Mouse (Mus musculus): ENCODE measurements around the gene Nsun5. TPM values are rescaled to one million over a fixed set of nuclear protein-coding genes. Genes with fewer than 3 reads are reported as not detected.

Gene Nsun5
- total RNA-seq, 1 experiment, result 40.2 TPM

DNA sequence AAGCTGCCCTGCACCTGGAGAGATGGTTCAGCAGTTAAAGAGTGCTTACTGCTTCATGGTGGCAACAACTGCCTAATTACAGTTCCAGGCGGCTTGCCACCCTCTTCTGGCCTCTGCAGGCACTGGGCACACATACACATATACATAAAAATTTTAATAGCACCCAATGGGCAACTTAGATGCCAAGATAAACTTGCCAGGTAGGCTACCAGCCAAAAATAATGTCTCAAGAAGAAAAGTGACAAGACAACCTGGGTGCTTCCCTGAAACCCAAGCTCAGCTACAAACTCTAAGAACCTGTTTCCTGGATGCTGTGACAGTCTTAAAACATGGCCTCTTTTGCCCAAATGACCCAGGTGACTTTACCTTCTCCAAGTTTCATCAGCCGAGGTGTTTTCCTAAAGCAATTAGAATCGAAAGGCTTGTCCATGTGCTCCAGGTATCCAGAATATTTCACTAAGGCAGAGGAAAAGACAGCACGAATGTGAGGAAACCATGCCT lies 22.2 kb upstream of the Nsun5 start:
- no peak overlapping the region for H3K4me3 ChIP-seq (ENCODE audit: insufficient read depth in 1 of 2, low read depth in 1 of 2, low read length in 2 of 2, poor library complexity in 1 of 2, severe bottlenecking in 1 of 2)
- H3K27ac ChIP-seq (ENCODE audit: insufficient read depth, low read depth, low read length, poor library complexity, severe bottlenecking), result no peak overlapping the region
- TF ChIP-seq ZC3H11A (IDR thresholded peaks at IDR 0.05; ENCODE audit: borderline replicate concordance, low read depth, low read length), result no peak
- TF ChIP-seq CHD2 (IDR thresholded peaks at IDR 0.05; ENCODE audit: low read depth, low read length), result no peak
- TF ChIP-seq ZNF384 (IDR thresholded peaks at IDR 0.05; ENCODE audit: low read depth, low read length), result no peak
- no peak for TF ChIP-seq HCFC1 (IDR thresholded peaks at IDR 0.05; ENCODE audit: borderline replicate concordance, insufficient read depth, low read length)
- TF ChIP-seq MAFK (IDR thresholded peaks at IDR 0.05; ENCODE audit: insufficient read depth, low read depth, low read length), result no peak
- DNase-seq (ENCODE audit: low read depth, low spot score), result no peak
- no peak overlapping the region for H3K9ac ChIP-seq (ENCODE audit: insufficient read depth, low read depth, low read length, poor library complexity, severe bottlenecking)
- H3K9me3 ChIP-seq (ENCODE audit: control insufficient read depth, insufficient read depth, low read depth, low read length), result no peaks in the 10 kb centered on the region
- in situ Hi-C loops (cut with MboI; ENCODE audit: low sequenced_read_pairs in 2 of 2, unreplicated experiment in 2 of 2), result no loop called here
- H3K4me1 ChIP-seq (ENCODE audit: control insufficient read depth in 2 of 2, insufficient read depth in 2 of 2, low read length in 2 of 2, poor library complexity in 1 of 2), result no peaks in the 10 kb centered on the region
- no peaks in the 10 kb centered on the region for H3K36me3 ChIP-seq (ENCODE audit: control insufficient read depth, insufficient read depth, low read length, poor library complexity, severe bottlenecking)

GRCm38 (mm10) chr5:135349862-135350261 lies 19.9 kb upstream of the Nsun5 start, which contains the start of gene Fkbp6:
Fkbp6 (minus strand) TSS chr5:135350044.
- Histone ChIP-seq H3K9ac (ENCODE audit: insufficient read depth, low read depth, low read length, poor library complexity, severe bottlenecking) (peak within 1 kb of the TSS; percentile 49; the same call in 1 of the 2 replicates), H3K4me1 (ENCODE audit: control insufficient read depth in 2 of 2, insufficient read depth in 2 of 2, low read length in 2 of 2, poor library complexity in 1 of 2) (no peaks in the 10 kb centered on the region), H3K27ac (ENCODE audit: insufficient read depth, low read depth, low read length, poor library complexity, severe bottlenecking) (no peak within 1 kb of the TSS), H3K36me3 (ENCODE audit: control insufficient read depth, insufficient read depth, low read length, poor library complexity, severe bottlenecking) (no peaks in the 10 kb centered on the region), H3K9me3 (ENCODE audit: control insufficient read depth, insufficient read depth, low read depth, low read length) (no peaks in the 10 kb centered on the region), H3K4me3 (ENCODE audit: insufficient read depth in 1 of 2, low read depth in 1 of 2, low read length in 2 of 2, poor library complexity in 1 of 2, severe bottlenecking in 1 of 2) (peak within 1 kb of the TSS; percentile 9 to 10; a peak in 2 of 4 replicates)
- in situ Hi-C loops (cut with MboI; ENCODE audit: low sequenced_read_pairs in 2 of 2, unreplicated experiment in 2 of 2), result no loop called here
- TF ChIP-seq HCFC1 (IDR thresholded peaks at IDR 0.05; ENCODE audit: borderline replicate concordance, insufficient read depth, low read length) (no peak), CHD2 (IDR thresholded peaks at IDR 0.05; ENCODE audit: low read depth, low read length) (peak; percentile 28; the same call in 1 of the 2 replicates), MAFK (IDR thresholded peaks at IDR 0.05; ENCODE audit: insufficient read depth, low read depth, low read length) (no peak)
- DNase-seq (ENCODE audit: low read depth, low spot score), result no peak

- Histone ChIP-seq H3K9me3 (ENCODE audit: control insufficient read depth, insufficient read depth, low read depth, low read length) (no peaks in the 10 kb centered on the region), H3K4me1 (ENCODE audit: control insufficient read depth in 2 of 2, insufficient read depth in 2 of 2, low read length in 2 of 2, poor library complexity in 1 of 2) (no peaks in the 10 kb centered on the region), H3K36me3 (ENCODE audit: control insufficient read depth, insufficient read depth, low read length, poor library complexity, severe bottlenecking) (no peaks in the 10 kb centered on the region), H3K27ac (ENCODE audit: insufficient read depth, low read depth, low read length, poor library complexity, severe bottlenecking) (no peak overlapping the region), H3K9ac (ENCODE audit: insufficient read depth, low read depth, low read length, poor library complexity, severe bottlenecking) (no peak overlapping the region), H3K4me3 (ENCODE audit: insufficient read depth in 1 of 2, low read depth in 1 of 2, low read length in 2 of 2, poor library complexity in 1 of 2, severe bottlenecking in 1 of 2) (no peak overlapping the region)
- in situ Hi-C loops (cut with MboI; ENCODE audit: low sequenced_read_pairs in 2 of 2, unreplicated experiment in 2 of 2), result no loop called here
- DNase-seq (ENCODE audit: low read depth, low spot score), result no peak
- no peak for TF ChIP-seq CHD2 (IDR thresholded peaks at IDR 0.05; ENCODE audit: low read depth, low read length)
These were observed 18.1 kb upstream of the Nsun5 start for GRCm38 (mm10) chr5:135351606-135352005.

DNA sequence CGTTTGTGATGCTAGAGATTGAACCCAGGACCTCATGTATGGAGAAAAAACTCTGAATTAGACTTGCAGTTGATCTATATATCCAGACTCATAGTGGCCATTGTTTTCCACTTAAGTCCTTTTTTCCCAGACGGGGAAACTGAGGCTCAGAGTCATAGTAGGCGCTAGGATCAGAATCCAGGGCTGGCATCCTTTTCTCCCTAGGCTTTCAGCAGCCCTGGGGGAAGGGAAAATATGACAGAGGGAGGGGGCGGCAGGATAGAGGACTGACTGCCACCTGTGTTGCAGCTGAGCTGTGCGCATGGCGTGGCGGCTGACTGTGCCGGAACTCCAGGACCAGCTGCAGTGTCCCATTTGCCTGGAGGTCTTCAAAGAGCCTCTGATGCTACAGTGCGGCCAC lies 16.8 kb upstream of the Nsun5 start, which contains the start of gene Trim50:
TSS of gene Trim50 (plus strand) at position 301 of the 400 bp plus-strand sequence.
- TF ChIP-seq CHD2 (IDR thresholded peaks at IDR 0.05; ENCODE audit: low read depth, low read length) (no peak), ZNF384 (IDR thresholded peaks at IDR 0.05; ENCODE audit: low read depth, low read length) (no peak), HCFC1 (IDR thresholded peaks at IDR 0.05; ENCODE audit: borderline replicate concordance, insufficient read depth, low read length) (no peak), MAFK (IDR thresholded peaks at IDR 0.05; ENCODE audit: insufficient read depth, low read depth, low read length) (no peak), ZC3H11A (IDR thresholded peaks at IDR 0.05; ENCODE audit: borderline replicate concordance, low read depth, low read length) (no peak)

DNA sequence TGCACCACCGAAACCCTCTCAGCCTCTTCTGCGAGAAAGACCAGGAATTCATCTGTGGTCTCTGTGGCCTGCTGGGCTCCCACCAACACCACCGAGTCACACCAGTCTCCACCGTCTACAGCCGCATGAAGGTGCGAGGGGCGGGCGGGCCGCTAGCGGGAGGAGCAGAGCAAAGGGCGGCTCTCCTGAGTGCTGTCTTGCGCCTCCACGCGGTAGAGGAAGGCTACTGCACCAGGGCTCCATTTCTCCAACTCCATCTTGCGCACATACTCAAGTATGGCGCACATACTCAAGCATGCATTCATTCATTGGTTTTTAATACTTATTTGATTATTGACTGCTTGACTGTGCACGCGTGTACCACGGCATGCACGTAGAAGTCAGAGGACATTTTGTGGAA lies 16.2 kb upstream of the Nsun5 start:
- TF ChIP-seq HCFC1 (IDR thresholded peaks at IDR 0.05; ENCODE audit: borderline replicate concordance, insufficient read depth, low read length) (no peak), ZC3H11A (IDR thresholded peaks at IDR 0.05; ENCODE audit: borderline replicate concordance, low read depth, low read length) (peak; percentile 39; the same call in 1 of the 2 replicates)
- no peaks in the 10 kb centered on the region for H3K36me3 ChIP-seq (ENCODE audit: control insufficient read depth, insufficient read depth, low read length, poor library complexity, severe bottlenecking)
- DNase-seq (ENCODE audit: low read depth, low spot score), result peak; percentile 83
- in situ Hi-C loops (cut with MboI; ENCODE audit: low sequenced_read_pairs in 2 of 2, unreplicated experiment in 2 of 2), result no loop called here
- no peaks in the 10 kb centered on the region for H3K4me1 ChIP-seq (ENCODE audit: control insufficient read depth in 2 of 2, insufficient read depth in 2 of 2, low read length in 2 of 2, poor library complexity in 1 of 2)
- no peaks in the 10 kb centered on the region for H3K9me3 ChIP-seq (ENCODE audit: control insufficient read depth, insufficient read depth, low read depth, low read length)
- H3K4me3 ChIP-seq (ENCODE audit: insufficient read depth in 1 of 2, low read depth in 1 of 2, low read length in 2 of 2, poor library complexity in 1 of 2, severe bottlenecking in 1 of 2), result peak overlapping the region; percentile 35 to 51
- H3K9ac ChIP-seq (ENCODE audit: insufficient read depth, low read depth, low read length, poor library complexity, severe bottlenecking), result 0 out of 2 replicates have a peak overlapping the region, but pooled peaks have one; percentile 24
- H3K27ac ChIP-seq (ENCODE audit: insufficient read depth, low read depth, low read length, poor library complexity, severe bottlenecking), result no peak overlapping the region

More for the DNA sequence above, 16.8 kb upstream of the Nsun5 start, which contains the start of gene Trim50:
- 0 out of 2 replicates have a peak within 1 kb of the TSS, but pooled peaks have one; percentile 24 for H3K9ac ChIP-seq (ENCODE audit: insufficient read depth, low read depth, low read length, poor library complexity, severe bottlenecking)
- no peaks in the 10 kb centered on the region for H3K4me1 ChIP-seq (ENCODE audit: control insufficient read depth in 2 of 2, insufficient read depth in 2 of 2, low read length in 2 of 2, poor library complexity in 1 of 2)
- H3K4me3 ChIP-seq (ENCODE audit: insufficient read depth in 1 of 2, low read depth in 1 of 2, low read length in 2 of 2, poor library complexity in 1 of 2, severe bottlenecking in 1 of 2), result peak within 1 kb of the TSS; percentile 35 to 51
- H3K9me3 ChIP-seq (ENCODE audit: control insufficient read depth, insufficient read depth, low read depth, low read length), result no peaks in the 10 kb centered on the region
- H3K27ac ChIP-seq (ENCODE audit: insufficient read depth, low read depth, low read length, poor library complexity, severe bottlenecking), result no peak within 1 kb of the TSS
- in situ Hi-C loops (cut with MboI; ENCODE audit: low sequenced_read_pairs in 2 of 2, unreplicated experiment in 2 of 2), result no loop called here
- DNase-seq (ENCODE audit: low read depth, low spot score), result no peak
- H3K36me3 ChIP-seq (ENCODE audit: control insufficient read depth, insufficient read depth, low read length, poor library complexity, severe bottlenecking), result no peaks in the 10 kb centered on the region

All from ES-E14 (cell line).